Mouse (Mus musculus): Measurements from ENCODE around the gene Frat1. TPM values are rescaled to one million over a fixed set of nuclear protein-coding genes. Genes with fewer than 3 reads are reported as not detected.

Gene Frat1
- total RNA-seq, 2 experiments from 2014 or later = 11.9 to 12.2 TPM

Other genes starting within 250 kb of the Frat1 start
- 10 to 100 TPM; 17.2 to 19.4 TPM for gene Gm340, start 247.6 kb upstream of the Frat1 start, total RNA-seq (2021)
- 1 to 10 TPM; 7.1 to 8.3 TPM for gene Slit1, start 86.3 kb upstream of the Frat1 start, total RNA-seq (2021)
- gene Arhgap19, start 27.9 kb upstream of the Frat1 start, total RNA-seq (2021) = 10 to 100 TPM; 11.6 to 12.2 TPM
- 1 to 10 TPM; 7.5 to 9.3 TPM for gene Frat2, start 18.2 kb downstream of the Frat1 start, total RNA-seq (2021)
- 10 to 100 TPM; 13.2 to 13.4 TPM for gene Rrp12, start 66.2 kb downstream of the Frat1 start, total RNA-seq (2021)
- gene Pgam1, start 82.0 kb downstream of the Frat1 start, total RNA-seq (2021) = 100 to 1,000 TPM; 411 to 420 TPM
- gene Exosc1, start 103.5 kb downstream of the Frat1 start, total RNA-seq (2021) = 10 to 100 TPM; 30.1 to 33.8 TPM
- gene Zdhhc16, start 103.5 kb downstream of the Frat1 start, total RNA-seq (2021) = 10 to 100 TPM; 43.4 to 48.4 TPM
- gene Mms19, start 151.2 kb downstream of the Frat1 start, total RNA-seq (2021) = 10 to 100 TPM; 34.3 to 44.5 TPM
- gene Ubtd1, start 151.8 kb downstream of the Frat1 start, total RNA-seq (2021) = 10 to 100 TPM; 21.6 to 22.4 TPM
- gene Ankrd2, start 206.0 kb downstream of the Frat1 start, total RNA-seq (2021) = 1 to 10 TPM in 1 of 2 experiments, under 1 TPM in 1; 0.36 to 2.8 TPM
- 10 to 100 TPM; 21.5 to 22.6 TPM for gene Hoga1, start 215.6 kb downstream of the Frat1 start, total RNA-seq (2021)
- gene 4933411K16Rik, start 222.3 kb downstream of the Frat1 start, total RNA-seq (2021) = 1 to 10 TPM; 1.5 to 1.6 TPM